Mouse (Mus musculus) heart, adult 8-10 months (tissue): ENCODE results near the gene Fermt2. TPM values are rescaled to one million over a fixed set of nuclear protein-coding genes. Genes with fewer than 3 reads are reported as not detected.
"Not testable (repeated sequence)": the region's sequence is repeated elsewhere in the genome, so short reads cannot be mapped to it uniquely, and the experiment has no call there.

Experiments used
- DNase-seq: peaks from one replicate; pipeline ENCODE4 v3.0.0; 2022; ENCODE audit warnings: low spot score
- total RNA-seq, 4 experiments: library from RNA; stranded (reverse); gene quantifications; 2 replicates each; pipeline ENCODE4 v1.2.4; 2022

Gene Fermt2
- total RNA-seq, 4 experiments from 2014 or later, result 205 to 238 (median 230) TPM

DNA sequence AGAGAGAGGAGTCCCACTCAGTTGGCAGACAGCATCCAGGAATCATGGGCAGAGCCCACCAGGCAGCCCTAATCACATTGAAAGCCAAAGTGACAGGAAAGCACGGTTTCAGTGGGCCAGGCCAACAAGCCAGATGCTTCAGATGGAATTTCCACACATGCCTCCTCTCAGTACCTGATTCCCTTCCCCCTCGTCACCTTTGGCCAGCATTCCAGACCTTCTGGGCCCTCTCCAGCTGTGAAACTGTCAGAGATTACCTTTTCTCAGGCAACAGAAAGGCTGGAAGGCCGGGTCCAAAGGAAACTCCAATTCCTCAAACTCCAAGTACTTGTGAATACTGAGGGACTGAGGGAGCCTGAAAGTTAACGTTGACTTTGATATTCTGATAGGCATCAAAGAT, 19.1 kb downstream of the Fermt2 start:
- DNase-seq, result no peak

DNA sequence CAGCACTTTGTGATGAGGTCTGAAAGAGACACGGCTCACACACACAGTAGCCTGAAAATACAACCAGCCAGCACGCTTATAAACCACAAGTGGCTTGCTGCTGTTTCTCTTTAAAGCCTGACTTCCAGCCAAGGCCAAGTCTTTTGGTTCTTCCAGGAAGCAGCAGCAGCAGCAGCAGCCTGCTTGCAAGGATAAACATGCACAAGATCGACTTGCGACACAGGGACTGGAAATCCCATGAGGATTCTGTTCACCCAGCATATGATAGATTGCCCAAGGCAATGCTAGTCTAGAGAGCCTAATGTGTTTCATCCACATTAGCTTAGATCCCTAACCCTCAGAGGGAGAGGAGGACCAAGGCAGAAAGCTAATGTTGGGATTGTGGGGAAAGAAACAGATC, 22.0 kb downstream of the Fermt2 start:
- peak; percentile 59 for DNase-seq

DNA sequence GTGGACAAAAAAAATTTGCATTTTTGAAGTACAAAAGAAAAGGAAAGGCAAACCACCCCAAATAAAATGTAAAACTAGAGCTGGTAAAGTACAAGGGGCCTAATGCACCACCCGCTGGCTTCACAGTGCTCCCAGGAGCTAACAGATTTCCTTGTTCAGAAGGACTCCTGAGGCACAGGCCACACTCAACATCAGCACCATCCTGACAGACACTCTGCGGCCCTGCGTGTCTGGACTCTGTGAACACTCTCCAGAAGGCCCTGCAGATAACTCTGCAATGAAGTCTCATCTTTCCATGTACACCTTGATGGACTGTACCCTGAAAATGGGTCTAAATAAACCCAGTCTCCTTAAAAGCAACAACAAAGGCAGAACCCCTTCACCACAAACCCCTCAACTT, 22.5 kb downstream of the Fermt2 start:
- no peak for DNase-seq

DNA sequence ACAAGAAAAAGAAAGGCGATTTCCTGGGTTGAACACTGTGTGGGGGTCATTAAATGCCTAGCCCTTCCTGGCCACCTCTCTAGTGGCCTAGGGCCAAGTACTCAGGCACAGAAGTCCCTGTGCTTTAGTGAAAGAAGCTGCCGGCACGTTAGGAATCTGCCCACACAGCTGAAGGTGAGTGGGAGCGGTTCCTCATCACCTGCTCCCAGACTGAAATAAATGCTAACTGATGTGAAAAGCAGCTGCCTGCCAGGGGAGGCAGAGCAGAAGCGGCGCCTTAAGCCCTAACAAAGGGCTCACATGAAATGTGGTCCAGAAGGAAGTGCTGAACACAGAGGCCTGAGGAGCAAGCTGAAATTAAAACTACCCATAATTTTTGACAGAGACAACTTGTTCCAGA, 22.9 kb downstream of the Fermt2 start:
- peak; percentile 63 for DNase-seq

DNA sequence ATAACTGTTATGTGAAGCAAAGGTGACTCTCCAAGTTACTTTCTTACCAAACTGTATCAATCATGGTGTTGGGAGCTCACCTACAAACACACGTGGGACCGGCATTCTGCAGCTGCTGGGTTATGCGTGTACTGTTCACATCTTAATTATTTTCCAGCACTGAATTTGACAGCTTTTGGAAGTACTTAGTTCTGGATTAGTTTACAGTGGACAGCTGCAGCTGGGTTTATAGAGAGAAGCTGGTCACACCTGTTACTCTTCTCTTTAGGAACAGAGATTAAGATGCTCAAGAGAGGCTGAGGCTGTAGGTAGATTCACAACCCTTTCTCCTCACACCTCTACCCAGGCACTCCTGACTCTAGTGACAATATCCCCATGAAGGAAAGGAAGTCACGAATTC, 23.8 kb downstream of the Fermt2 start:
- DNase-seq, result no peak

DNA sequence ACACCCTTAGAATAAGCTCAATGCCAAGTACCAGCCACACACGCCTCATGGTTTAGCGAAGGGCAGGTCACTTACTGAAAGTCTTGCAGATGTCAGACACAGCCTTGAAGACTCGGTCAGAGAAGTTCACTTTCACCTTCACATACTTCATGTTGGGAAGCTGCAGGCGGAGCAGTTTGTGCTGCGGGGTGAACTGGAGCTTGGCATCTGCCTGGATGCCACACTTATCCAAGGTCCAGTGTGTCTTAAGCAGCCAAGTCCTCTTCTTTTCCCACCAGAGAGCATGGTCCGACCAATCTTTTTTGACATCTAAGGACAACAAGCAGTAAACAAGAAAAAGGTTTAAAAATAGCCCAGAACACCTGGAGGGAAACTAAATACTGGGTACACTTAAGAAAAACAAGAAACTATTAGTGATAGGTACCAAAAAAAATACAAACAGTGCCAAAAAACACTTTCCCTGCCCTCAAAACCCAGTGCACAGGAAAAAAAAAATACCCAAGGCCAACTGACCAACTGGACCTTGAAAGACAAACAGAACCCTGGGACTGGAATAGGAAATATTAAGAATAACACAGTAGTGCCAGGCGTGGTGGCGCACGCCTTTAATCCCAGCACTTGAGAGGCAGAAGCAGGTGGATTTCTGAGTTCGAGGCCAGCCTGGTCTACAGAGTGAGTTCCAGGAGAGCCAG, 25.4 kb downstream of the Fermt2 start:
- DNase-seq, result no peak

DNA sequence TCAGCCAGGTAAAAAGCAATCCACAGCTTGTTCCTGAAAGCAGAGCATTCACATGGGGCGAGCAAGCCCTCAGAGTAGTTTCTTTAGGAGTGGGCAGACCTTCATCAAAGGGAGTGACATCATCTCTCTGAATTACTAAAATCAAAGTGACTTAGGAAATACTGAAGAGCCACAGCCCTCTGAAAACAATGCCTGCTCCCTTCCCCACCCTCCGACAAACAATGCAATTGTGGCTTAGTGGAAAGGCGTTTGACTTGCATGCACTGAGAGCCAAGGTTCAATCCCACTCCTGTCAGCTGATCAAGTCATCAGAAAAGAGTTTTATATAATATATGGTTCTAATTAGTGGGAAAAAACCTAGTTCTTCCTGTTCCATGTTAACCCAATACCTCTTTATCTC, 26.0 kb downstream of the Fermt2 start:
- DNase-seq, result no peak

DNA sequence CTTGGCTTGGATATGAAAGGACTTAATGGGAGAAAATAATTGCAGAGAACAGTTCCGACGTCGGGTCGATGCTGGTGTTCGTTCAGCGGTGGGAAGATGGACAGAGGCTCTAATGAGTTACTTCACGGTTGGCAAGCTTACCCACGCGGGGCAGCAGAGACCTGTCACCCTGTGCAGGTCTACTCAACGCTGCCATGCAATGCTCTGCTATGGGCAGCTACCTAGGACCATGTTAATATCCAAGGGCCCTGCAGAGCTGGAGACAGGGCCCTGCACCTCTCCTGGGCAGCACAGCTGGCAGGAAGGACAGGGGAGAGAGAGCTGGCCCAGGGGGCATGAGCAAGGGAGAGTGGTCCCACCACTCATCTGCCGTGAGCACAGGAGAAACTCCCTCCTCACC, 29.9 kb downstream of the Fermt2 start:
- DNase-seq, result no peak

DNA sequence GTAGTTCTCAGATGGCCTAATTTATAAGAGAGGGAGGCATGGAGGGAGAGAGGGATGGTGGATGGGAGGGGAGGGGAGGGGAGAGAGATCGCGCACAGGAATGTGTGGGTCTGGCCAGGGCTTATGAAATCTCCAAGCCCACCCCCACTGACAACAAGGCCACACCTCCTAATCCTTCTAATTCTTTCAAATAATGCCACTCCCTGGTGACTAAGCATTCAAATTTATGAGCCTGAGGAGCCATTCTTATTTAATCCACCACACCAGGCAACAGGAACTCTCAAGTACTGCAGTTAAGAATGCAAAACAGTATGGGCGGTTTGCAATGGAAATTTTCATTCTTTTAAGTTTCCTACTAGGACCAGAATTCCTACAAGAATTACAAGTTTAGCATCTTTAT, 32.8 kb downstream of the Fermt2 start:
- no peak for DNase-seq

DNA sequence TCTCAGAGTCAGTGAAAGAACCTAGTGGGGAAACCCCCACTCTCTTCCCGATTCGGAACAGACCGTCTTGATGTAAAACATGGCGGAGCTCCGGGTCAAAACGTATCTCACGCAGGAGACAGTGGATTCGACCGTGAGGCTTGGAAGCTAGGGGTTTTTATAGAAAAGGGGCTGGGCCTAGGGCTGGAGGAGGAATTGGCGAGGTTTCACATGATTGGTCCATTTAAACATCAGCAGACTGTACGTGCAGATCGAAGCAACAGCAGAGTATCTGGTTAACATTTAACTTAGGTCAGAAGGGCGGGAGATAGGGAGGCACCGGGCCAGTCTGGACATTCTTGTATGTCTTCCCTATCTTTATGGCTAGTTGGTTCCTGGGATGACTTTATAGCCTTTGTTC, 34.1 kb downstream of the Fermt2 start:
- DNase-seq, result not testable (repeated sequence)

DNA sequence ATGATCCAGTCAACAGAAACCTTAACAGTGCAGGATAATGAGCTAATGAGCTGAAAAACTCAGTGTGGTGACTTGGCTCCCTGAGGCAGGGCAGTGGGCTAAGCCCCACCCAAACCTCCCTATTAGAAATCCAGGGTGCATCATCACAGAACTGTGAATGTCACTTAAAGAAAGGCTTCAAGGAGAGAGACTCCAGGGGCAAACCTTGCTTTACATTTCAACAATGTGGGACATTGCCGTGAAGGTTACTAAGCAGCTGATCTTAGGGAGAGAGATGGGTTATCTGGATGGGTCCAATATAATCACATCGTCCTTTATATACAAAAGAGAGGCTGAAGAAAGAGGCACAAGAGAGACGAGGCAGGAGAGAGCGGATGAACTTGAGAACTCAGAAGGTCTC, 36.0 kb downstream of the Fermt2 start:
- no peak for DNase-seq

DNA sequence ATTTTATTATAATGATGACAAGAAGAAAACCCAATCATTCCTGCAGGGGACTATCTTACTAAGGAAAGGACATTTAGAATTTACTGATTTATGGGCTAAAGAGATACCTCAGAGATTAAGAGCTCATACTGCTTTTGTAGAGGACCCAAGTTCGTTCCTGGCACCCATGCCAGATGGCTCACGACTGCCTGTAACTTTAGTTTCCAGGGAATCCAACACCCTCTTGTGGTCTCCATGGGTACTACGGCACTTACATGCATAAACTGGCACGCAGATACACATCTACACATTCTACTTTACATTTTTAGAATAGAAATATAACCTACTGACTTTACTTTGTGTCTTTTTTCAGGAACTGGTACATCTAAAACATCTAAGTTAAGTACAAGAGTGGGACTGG, 37.2 kb downstream of the Fermt2 start:
- DNase-seq, result no peak

DNA sequence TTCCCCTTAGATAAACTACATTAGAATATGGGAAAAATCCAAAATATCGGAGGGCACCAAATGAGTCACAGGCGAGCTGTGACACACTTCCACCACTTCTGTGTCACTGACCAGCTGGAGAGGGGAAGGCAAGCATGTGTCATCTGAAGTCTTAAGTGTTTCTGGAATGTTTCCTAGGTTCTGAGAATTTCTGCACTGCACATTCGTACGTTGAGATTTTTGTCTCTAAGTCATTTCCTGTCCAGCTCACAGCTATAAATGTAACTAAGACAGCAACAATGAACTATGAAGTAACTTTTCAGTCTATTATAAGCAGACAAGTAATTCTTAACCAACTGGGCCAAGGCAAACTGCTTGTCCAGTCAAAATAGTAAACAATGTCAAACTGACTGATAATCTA, 37.9 kb downstream of the Fermt2 start:
- DNase-seq, result peak; percentile 46

DNA sequence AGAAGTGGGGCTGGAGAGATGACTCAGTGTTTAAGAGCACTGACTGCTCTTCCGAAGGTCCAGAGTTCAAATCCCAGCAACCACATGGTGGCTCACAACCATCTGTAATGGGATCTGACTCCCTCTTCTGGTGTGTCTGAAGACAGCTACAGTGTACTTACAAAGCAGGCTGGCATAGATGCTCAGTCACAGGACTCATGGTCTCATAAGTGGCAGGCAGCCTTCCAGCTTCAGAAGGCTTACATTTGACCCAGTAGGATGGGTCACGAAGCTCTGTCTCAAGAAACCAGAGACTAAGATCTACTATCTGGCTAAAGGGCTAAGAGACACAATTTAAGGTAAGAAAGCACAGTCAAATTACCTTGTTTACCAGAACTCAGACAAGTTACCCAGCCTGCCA, 42.7 kb downstream of the Fermt2 start:
- DNase-seq, result not testable (repeated sequence)

DNA sequence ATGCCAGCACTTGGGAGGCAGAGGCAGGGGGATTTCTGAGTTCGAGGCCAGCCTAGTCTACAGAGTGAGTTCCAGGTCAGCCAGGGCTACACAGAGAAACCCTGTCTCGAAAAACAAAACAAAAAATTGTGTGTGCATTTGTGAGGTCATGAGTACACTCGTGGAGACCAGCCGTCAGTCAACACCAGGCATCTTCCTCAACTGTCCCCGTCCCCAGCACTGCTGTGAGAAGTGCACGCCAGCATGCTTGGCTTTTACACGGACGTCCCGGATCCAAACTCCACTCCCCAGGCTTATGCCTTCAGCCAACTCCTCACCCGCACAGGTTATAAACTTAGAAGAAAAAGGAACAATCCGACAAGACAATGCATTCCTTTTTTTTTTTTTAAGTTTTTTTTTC, 46.6 kb downstream of the Fermt2 start:
- not testable (repeated sequence) for DNase-seq

DNA sequence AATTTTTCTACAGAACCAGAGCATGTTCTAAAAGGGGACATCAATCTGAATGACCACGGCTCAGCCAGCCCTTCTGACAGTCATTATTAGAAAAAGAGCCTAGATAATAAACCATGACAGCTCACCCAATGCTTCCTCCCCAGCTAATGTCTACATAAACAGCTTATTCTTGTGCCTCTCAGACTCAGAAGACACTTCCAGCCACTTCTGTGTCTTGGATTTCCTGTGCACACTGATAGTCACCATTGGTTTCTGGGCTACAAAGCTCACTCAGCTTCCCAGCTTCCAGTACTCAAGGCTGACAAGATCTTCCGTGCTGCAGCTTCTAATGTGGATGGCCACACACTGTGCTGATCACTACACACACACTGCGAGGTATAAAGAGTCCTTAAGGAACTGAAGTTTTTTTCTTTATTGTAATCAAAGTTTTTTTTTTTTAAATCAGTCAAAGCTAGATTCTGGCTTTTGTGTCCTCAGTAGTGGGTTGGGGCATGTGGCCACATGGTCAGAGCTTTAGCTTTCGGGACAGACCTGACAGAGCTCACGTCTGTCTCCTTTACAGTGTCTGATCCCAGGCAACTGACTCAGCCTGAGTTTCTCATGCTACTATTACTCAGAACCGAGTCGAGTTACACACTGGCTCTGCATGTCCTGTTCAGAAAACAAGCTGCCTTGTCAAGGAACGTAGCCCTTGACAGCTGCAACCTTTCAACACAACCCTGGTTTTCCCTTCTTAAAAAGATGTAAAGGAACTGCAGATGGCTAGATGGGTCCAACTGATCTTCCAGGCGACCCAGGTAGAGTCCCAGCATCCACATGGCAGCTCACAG, 50.7 kb downstream of the Fermt2 start:
- no peak for DNase-seq

DNA sequence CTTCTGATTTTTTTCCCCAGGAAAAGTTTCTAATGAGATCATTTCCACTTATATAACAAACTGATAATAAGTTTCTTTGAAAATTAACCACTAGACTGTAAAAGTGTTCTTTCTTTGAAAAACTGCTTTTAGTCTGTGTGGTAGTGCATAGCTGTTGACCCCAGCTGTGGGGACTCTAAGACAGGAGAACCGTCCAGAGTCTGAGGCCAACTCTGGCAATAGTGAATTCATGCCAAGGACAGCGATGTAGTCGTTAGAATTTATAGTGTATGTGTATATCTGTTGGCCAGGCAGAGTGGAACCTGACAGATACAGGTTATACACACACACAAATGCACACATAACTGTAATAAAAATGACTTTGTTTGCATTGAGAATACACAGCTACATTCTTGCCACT, 51.4 kb downstream of the Fermt2 start:
- no peak for DNase-seq

DNA sequence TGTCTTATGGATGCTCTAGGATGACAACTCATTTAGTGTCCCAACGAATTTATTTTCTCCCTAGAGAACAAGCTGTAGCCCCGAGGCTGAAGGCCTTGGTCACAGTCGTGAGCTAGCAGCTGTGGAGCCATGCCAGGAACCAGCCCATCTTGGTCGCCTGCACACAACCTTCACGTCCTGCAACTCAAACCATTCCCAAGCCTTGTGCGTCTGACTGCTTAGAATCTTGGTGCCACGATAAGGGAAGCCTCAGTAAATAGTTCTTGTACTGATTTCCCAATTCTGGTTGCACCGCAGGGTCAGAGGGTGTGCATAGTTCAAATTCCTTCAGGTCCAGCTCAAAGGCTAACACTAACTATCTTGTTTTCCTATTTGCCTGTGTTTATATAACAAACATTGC, 52.3 kb downstream of the Fermt2 start:
- DNase-seq, result peak; percentile 35

DNA sequence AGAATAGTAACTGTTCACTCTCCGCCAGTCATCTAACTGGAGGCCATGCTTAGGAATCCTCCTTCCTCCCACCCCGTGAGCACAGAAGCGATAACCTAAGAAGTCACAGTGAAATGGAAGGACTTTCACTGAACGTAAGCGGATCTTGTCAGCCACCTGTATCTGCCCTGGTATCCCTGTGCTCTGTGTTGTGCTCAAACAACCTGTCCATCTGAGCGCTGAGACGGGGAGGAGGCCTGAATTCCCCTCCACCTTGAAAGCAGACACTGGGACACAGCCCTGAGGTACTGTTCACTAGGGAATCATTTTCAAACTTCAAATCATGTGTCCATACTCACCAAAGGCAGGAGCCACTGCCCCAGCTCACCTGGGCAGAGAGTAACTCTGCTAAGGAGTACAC, 52.9 kb downstream of the Fermt2 start:
- no peak for DNase-seq

DNA sequence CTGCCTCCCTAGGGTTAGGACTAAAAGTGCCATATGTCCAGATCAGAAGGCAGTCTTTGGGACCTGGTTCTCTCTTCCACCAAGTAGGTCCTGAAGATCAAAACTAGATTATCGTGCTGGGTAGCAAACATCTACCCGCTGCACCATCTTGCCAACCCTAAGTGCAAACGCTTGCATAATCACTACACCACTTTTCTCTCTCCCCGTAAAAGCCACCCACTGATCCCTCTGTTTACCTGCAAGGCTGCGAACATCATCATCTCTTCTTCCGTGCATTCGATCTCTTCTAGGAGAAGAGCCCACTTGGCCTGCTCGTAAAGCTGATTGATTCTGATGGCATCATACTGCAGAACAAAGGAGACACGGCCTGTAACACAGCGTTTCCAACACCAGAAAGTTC, 57.4 kb downstream of the Fermt2 start:
- DNase-seq, result no peak

DNA sequence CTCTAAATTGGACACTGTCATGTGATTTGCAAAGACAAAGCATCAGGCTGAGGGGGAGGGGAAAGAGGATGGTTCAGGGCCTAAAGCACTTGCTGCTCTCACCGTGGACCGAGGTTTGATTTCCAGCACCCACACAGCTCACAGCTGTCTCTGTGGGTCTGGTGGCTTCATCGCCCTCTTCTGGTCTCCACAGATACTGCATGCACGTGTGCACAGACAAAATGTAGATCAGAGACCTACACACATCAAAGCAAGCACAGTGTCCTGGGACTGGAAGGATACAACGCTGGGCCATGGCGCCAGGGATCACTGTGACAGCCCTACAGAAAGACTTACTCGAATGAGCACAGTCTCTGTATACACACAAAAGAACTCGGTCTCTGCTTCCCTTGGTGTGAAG, 60.5 kb downstream of the Fermt2 start:
- DNase-seq, result no peak

DNA sequence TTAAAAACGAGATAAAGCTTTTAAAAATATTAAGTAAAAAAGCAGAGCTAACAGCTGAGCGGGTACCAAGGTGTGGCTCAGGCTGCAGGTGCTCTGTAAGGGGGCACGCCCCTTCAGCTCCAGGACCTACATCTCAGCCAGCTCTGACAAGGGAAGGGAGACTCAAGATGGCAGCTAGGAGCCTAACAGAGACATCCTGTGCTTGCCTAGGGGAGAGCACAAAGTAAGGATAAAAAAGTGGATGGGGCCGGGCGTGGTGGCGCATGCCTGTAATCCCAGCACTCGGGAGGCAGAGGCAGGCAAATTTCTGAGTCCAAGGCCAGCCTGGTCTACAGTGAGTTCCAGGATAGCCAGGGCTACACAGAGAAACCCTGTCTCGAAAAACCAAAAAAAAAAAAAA, 63.5 kb downstream of the Fermt2 start:
- DNase-seq, result not testable (repeated sequence)
